Mouse (Mus musculus): ENCODE data around the gene Ufd1. TPM values are rescaled to one million over a fixed set of nuclear protein-coding genes. Genes with fewer than 3 reads are reported as not detected.

Ufd1 gene
- polyA plus RNA-seq, 1 experiment: 35.5 TPM

- H3K36me3 ChIP-seq (ENCODE audit: control insufficient read depth, insufficient read depth): peaks cover 75% of the 10 kb centered on the region
These were observed 26.6 kb upstream of the Ufd1 start for GRCm38 (mm10) chr16:18785025-18785424.

GRCm38 (mm10) chr16:18785485-18785884 lies 26.1 kb upstream of the Ufd1 start:
- no peaks in the 10 kb centered on the region for H3K79me2 ChIP-seq (ENCODE audit: control insufficient read depth, insufficient read depth)
- H3K36me3 ChIP-seq (ENCODE audit: control insufficient read depth, insufficient read depth): peaks cover 77% of the 10 kb centered on the region
- TF ChIP-seq CEBPB (IDR thresholded peaks at IDR 0.05; ENCODE audit: low read depth) (no peak), USF1 (IDR thresholded peaks at IDR 0.05; ENCODE audit: low read depth) (no peak), MYOD1 (IDR thresholded peaks at IDR 0.05; ENCODE audit: control insufficient read depth, insufficient read length, low read depth) (no peak), MYOG (IDR thresholded peaks at IDR 0.05; ENCODE audit: control insufficient read depth, extremely low read depth, insufficient read length) (no peak), MAX (IDR thresholded peaks at IDR 0.05) (no peak), CTCF (IDR thresholded peaks at IDR 0.05; ENCODE audit: control insufficient read depth, insufficient read depth, insufficient read length) (no peak), FOSL1 (IDR thresholded peaks at IDR 0.05; ENCODE audit: insufficient read depth, low read length, poor library complexity, severe bottlenecking) (no peak)
- H3ac ChIP-seq (ENCODE audit: control insufficient read depth, insufficient read length, low read depth): no peak overlapping the region
- H3K79me3 ChIP-seq (ENCODE audit: low read depth): no peaks in the 10 kb centered on the region
- H3K4me3 ChIP-seq (ENCODE audit: insufficient read depth, poor library complexity, severe bottlenecking): no peak overlapping the region
- no peaks in the 10 kb centered on the region for H3K27me3 ChIP-seq (ENCODE audit: control insufficient read depth, insufficient read depth, insufficient read length)

More at GRCm38 (mm10) chr16:18785025-18785424, 26.6 kb upstream of the Ufd1 start:
- no peaks in the 10 kb centered on the region for H3K27me3 ChIP-seq (ENCODE audit: control insufficient read depth, insufficient read depth, insufficient read length)
- TF ChIP-seq MYOG (IDR thresholded peaks at IDR 0.05; ENCODE audit: control insufficient read depth, extremely low read depth, insufficient read length) (no peak), MYOD1 (IDR thresholded peaks at IDR 0.05; ENCODE audit: control insufficient read depth, insufficient read length, low read depth) (no peak), MAX (IDR thresholded peaks at IDR 0.05) (no peak), CEBPB (IDR thresholded peaks at IDR 0.05; ENCODE audit: low read depth) (no peak), CTCF (IDR thresholded peaks at IDR 0.05; ENCODE audit: control insufficient read depth, insufficient read depth, insufficient read length) (no peak), FOSL1 (IDR thresholded peaks at IDR 0.05; ENCODE audit: insufficient read depth, low read length, poor library complexity, severe bottlenecking) (no peak), USF1 (IDR thresholded peaks at IDR 0.05; ENCODE audit: low read depth) (no peak)
- no peaks in the 10 kb centered on the region for H3K79me3 ChIP-seq (ENCODE audit: low read depth)
- no peaks in the 10 kb centered on the region for H3K79me2 ChIP-seq (ENCODE audit: control insufficient read depth, insufficient read depth)
- no peak overlapping the region for H3ac ChIP-seq (ENCODE audit: control insufficient read depth, insufficient read length, low read depth)
- no peak overlapping the region for H3K4me3 ChIP-seq (ENCODE audit: insufficient read depth, poor library complexity, severe bottlenecking)

- no peak for TF ChIP-seq FOSL1 (IDR thresholded peaks at IDR 0.05; ENCODE audit: insufficient read depth, low read length, poor library complexity, severe bottlenecking)
- no peak for TF ChIP-seq USF1 (IDR thresholded peaks at IDR 0.05; ENCODE audit: low read depth)
- Histone ChIP-seq H3ac (ENCODE audit: control insufficient read depth, insufficient read length, low read depth) (no peak overlapping the region), H3K4me3 (ENCODE audit: insufficient read depth, poor library complexity, severe bottlenecking) (no peak overlapping the region), H3K36me3 (ENCODE audit: control insufficient read depth, insufficient read depth) (peaks cover 82% of the 10 kb centered on the region), H3K27me3 (ENCODE audit: control insufficient read depth, insufficient read depth, insufficient read length) (no peaks in the 10 kb centered on the region), H3K79me3 (ENCODE audit: low read depth) (no peaks in the 10 kb centered on the region), H3K79me2 (ENCODE audit: control insufficient read depth, insufficient read depth) (no peaks in the 10 kb centered on the region)
These were observed 24.9 kb upstream of the Ufd1 start for GRCm38 (mm10) chr16:18786652-18787051.

DNA sequence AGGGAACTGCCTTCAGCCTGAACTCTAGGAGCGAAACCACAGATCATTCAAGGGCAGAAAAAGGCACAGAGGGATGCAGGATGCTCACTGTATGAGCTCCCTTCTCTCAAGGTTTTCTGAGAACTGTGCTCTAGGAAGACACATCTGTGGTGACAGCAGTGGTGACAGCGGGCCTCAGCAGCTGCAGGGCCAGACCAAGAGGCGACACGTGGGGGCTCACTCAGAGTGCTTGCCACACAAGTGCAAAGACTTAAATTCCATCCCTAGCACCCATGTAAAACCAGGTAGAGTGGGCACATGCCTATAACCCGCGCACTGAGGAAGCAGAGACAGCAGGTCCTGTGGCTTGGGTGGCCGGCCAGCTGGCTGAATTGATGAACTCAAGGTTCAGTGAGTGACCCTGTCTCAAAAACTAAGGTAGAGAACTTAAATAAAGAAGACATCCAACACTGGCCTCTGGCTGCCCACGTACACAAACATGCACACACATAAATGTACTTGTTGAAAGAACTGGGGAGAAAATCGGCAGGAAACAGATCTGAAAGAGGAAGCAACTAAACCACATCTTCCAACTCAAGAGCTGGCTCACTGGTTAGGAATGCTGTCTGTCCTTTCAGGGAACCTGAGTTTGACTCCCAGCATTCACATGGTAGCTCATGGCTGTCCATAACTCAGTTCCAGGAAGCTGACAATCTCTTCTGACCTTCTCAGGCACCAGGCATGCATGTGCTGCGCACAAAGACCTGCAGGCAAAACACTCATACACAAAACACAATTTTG lies 22.8 kb upstream of the Ufd1 start:
- Histone ChIP-seq H3K36me3 (ENCODE audit: control insufficient read depth, insufficient read depth) (peaks cover 84% of the 10 kb centered on the region), H3K79me3 (ENCODE audit: low read depth) (no peaks in the 10 kb centered on the region), H3K4me3 (ENCODE audit: insufficient read depth, poor library complexity, severe bottlenecking) (no peak overlapping the region), H3K79me2 (ENCODE audit: control insufficient read depth, insufficient read depth) (no peaks in the 10 kb centered on the region), H3ac (ENCODE audit: control insufficient read depth, insufficient read length, low read depth) (no peak overlapping the region), H3K27me3 (ENCODE audit: control insufficient read depth, insufficient read depth, insufficient read length) (no peaks in the 10 kb centered on the region)
- TF ChIP-seq FOSL1 (IDR thresholded peaks at IDR 0.05; ENCODE audit: insufficient read depth, low read length, poor library complexity, severe bottlenecking) (peak; percentile 25), CEBPB (IDR thresholded peaks at IDR 0.05; ENCODE audit: low read depth) (no peak), CTCF (IDR thresholded peaks at IDR 0.05; ENCODE audit: control insufficient read depth, insufficient read depth, insufficient read length) (no peak), MYOD1 (IDR thresholded peaks at IDR 0.05; ENCODE audit: control insufficient read depth, insufficient read length, low read depth) (peak; percentile 39)

DNA sequence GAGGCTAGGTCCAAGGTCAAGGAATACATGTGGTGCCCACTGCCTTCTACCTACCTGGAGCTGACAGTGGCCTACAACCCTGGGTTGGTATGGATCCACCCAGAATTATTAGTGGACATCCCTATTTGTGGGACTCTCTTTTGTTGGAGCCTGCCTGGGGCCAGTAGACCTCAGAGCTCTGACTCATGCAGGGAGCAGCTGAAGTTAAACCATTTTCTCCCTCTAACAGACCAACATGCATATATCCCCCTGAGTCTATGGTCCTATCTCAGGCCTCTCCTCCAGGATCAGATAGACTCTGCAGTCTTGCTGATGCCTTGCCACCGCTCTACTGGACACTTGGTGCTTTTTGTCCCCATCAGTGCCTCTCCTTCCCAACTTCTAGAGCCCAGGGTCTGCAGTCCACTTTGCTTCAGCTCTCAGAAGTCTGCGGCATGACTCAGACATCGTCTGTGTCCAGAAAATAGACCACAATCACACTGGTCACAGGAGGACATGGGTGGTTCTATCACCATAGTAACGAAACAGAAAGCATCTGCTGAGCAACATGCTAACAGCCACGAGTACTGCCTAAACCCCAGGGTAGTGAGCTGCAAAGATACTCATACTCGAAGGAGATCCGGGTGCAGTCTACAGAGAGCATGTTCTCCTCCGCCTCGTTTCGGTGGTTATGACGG lies 16.2 kb upstream of the Ufd1 start:
- Histone ChIP-seq H3K79me3 (ENCODE audit: low read depth) (no peaks in the 10 kb centered on the region), H3ac (ENCODE audit: control insufficient read depth, insufficient read length, low read depth) (peak overlapping the region; percentile 24), H3K27me3 (ENCODE audit: control insufficient read depth, insufficient read depth, insufficient read length) (no peaks in the 10 kb centered on the region), H3K79me2 (ENCODE audit: control insufficient read depth, insufficient read depth) (no peaks in the 10 kb centered on the region), H3K36me3 (ENCODE audit: control insufficient read depth, insufficient read depth) (peaks cover 71% of the 10 kb centered on the region), H3K4me3 (ENCODE audit: insufficient read depth, poor library complexity, severe bottlenecking) (no peak overlapping the region)
- TF ChIP-seq MYOD1 (IDR thresholded peaks at IDR 0.05; ENCODE audit: control insufficient read depth, insufficient read length, low read depth): peak; percentile 56
- TF ChIP-seq CEBPB (IDR thresholded peaks at IDR 0.05; ENCODE audit: low read depth): no peak
- TF ChIP-seq MAX (IDR thresholded peaks at IDR 0.05): peak; percentile 86

DNA sequence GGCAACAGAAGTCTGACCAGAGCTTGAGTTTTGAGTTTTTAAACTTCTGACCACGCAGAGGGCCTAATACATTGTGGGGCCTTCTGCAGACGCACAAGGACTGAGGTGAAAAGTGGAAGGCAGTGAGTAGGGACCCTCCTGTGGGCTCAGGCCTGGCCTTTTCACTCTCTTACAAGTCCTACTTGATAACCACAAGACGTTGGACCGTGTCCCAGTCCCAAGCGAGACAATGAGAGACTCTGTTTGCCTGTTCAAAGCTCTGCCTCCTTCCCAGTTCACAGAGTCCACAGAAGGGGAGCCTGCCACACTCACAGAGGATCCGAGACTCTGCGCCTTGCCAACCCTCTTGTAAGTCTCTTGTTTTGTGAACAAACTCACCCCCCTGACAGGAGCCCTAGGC lies 14.9 kb upstream of the Ufd1 start:
- Histone ChIP-seq H3K36me3 (ENCODE audit: control insufficient read depth, insufficient read depth) (peaks cover 69% of the 10 kb centered on the region), H3ac (ENCODE audit: control insufficient read depth, insufficient read length, low read depth) (no peak overlapping the region), H3K4me3 (ENCODE audit: insufficient read depth, poor library complexity, severe bottlenecking) (no peak overlapping the region), H3K27me3 (ENCODE audit: control insufficient read depth, insufficient read depth, insufficient read length) (no peaks in the 10 kb centered on the region), H3K79me2 (ENCODE audit: control insufficient read depth, insufficient read depth) (no peaks in the 10 kb centered on the region), H3K79me3 (ENCODE audit: low read depth) (no peaks in the 10 kb centered on the region)
- no peak for TF ChIP-seq MYOD1 (IDR thresholded peaks at IDR 0.05; ENCODE audit: control insufficient read depth, insufficient read length, low read depth)
- TF ChIP-seq MAX (IDR thresholded peaks at IDR 0.05): no peak
- no peak for TF ChIP-seq USF1 (IDR thresholded peaks at IDR 0.05; ENCODE audit: low read depth)
- TF ChIP-seq CEBPB (IDR thresholded peaks at IDR 0.05; ENCODE audit: low read depth): no peak
- TF ChIP-seq FOSL1 (IDR thresholded peaks at IDR 0.05; ENCODE audit: insufficient read depth, low read length, poor library complexity, severe bottlenecking): no peak
- no peak for TF ChIP-seq CTCF (IDR thresholded peaks at IDR 0.05; ENCODE audit: control insufficient read depth, insufficient read depth, insufficient read length)
- TF ChIP-seq MYOG (IDR thresholded peaks at IDR 0.05; ENCODE audit: control insufficient read depth, extremely low read depth, insufficient read length): no peak
